Mouse (Mus musculus): ENCODE measurements at regions not wholly inside any gene's neighbourhood (a gene's known extent, or its start where the extent isn't known, plus 50 kb on each side); places are given as distances from the start of the nearest gene placed in this dataset.
A peak's percentile ranks its signal among the peaks of the same experiment; 100 is the strongest.

DNA sequence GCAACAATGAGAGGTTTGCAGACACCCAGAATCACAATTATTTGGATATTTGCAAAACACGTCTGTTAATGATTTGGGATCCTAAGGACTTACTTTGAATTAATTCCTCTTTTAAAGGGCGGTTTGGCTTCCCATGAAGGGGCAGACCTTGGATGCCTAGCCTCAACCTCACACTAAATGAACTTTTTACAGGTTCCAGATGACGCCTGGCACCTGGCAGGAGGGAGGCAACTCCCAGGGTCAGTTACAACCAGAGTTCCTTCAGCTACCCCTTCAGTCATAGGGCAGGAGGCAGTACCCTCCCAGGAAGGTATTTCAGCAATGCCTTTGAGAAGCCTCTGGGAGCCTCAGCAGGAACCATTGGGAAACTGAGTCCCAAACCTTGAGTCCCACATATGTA is 57.9 kb upstream of the Stx18 start:
- no peak for DNase-seq (ENCODE audit: extremely low spot score, low read depth, low spot score)

DNA sequence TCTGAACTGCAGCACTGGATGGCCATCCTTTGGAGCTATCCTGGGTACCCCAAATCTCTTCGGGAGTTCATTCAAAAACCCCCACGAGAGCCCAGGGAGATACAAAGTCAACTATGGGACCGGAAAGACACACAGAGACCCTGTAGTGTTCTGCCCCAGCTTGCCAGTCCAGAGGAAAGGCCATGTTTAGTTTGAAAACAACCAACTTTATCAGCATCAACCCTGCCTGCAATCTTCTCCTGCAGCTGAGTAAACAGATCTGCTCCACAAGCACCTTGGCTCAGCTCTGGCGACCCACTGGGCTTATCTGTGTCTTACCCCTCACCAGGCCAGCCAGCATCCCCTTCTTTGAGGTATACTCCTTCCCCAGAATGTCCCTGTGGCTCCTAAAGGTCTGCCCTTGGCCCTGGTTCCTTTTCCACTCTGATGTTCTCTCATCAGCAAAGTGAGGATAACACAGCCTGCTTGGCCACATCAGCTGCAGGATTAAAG is 61.6 kb upstream of the Stx18 start:
- DNase-seq (ENCODE audit: extremely low spot score, low read depth, low spot score), result no peak

DNA sequence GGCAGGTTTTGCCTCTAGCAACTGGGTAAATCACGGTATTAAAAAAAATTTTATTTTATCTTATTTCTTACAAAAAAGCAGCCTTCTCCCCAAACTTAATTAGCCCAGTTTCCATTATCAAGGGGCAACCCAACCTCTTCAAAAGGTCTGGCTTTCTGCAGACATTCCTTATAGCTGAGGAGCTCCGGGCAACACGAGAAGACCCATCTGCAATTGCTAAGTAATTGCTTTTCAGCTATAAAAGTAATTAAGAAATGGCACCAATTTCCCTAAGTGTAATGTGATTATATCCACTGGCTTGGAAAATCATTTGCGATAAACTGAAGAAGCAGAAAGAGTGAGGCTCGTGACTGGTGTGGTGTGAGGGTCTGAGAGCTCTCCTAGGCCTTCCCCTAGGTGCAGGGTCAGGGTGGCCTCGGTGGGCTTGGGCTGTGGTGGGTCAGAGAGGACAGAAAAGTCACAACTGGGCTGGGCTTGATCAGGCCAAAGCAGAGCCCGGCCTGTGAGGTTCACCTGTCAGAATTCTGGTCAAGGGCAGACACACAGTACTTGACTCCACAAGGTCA is 65.5 kb upstream of the Stx18 start:
- DNase-seq (ENCODE audit: extremely low spot score, low read depth, low spot score), result no peak

DNA sequence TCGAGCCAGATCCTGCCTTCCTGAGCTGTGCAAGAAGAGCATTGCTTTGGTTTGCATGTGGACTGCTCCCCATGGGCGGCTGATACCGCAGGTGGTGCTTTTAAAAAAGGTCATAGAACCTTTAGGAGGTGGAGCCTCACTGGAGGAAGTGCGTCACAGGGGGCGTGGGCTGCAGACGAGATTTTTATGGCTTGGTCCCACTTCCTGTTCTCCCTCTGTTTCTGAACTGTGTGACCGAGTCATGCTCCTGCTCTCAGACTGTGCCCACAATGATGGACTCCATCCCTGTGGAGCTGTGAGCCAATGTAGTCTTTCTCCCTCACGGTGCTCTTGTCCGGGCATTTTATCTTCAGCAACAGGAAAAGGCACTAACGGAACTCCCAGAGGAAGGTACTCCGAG is 66.8 kb upstream of the Stx18 start:
- DNase-seq (ENCODE audit: extremely low spot score, low read depth, low spot score), result no peak

DNA sequence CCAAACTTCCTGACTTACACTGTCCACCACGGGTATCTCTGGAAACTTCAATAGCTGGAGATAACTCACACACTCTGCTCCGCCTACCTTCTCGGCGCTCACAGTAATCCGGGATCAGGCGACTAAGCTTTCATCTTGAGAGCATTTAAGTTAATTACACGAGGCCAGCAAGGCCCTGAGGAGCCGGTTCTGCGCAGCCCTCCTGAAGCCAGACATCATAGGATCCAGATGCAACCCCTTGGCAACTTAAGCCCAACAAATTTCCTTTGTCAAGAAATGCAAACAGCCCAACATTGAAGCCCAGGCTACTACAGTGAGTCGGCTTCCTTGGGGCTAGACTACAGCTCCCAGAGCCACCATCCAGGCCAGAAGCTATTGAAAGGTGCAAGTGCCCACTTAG is 69.9 kb upstream of the Stx18 start:
- peak; percentile 77 for DNase-seq (ENCODE audit: extremely low spot score, low read depth, low spot score)

DNA sequence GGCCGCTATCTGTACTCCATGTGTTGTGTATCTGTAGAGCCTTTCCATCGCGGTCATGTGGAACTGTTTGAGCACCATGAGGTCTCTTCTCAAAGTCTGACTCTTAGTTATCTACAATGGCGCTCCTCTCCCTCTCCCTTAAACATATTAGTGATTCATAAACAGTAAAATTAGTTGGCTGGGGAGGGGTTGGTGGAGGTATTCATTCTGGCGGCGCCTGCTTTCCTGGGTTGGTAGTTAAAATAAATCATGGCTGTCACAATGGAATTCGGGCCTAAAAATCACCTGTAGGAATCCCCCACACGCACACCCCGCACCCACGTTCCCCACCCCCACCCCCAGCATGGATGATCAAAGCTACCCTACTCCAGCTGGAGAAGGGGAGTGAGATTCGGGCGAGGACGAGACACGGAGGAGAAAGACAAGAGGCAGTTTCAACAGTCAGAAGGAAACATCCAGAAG is 70.6 kb upstream of the Stx18 start:
- no peak for DNase-seq (ENCODE audit: extremely low spot score, low read depth, low spot score)

DNA sequence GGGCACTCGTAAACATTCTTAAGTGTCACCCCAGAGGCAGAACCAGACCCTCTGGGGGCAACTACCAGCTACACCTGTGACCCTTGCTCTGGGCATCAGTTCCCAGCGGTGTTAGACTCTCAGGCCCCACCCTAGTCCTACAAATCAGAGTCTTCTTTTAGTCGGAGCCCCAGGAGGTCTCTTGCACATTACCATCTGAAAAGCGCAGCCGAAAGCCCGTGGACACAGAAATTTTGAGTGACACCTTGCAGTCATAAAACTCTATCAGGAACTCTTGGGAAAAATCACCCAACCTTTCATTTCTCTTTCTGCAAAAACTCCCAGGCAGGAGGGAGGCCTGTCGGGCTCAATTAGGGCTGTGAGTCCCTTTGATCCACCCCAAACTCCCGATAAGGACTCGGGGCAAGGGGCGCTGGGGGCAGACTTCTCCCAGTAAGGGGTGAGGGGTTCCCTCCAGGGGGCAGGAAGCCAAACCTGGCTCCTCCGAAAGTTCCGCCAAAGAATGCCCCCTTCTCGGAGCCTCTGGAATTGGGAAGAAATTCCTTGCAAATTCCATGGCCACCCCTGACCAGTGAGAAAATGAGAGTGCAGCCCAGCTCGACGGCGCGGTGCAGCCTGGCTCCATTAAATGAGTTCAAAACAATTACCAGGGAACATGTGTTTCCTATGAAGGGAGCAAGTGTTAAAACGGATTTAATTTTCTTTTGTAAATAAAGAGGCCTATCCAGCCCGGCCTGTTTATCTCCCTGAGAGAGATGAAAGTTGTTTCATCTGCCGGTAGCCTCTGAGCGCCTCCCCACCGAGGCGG is 71.2 kb upstream of the Stx18 start:
- peak; percentile 61 for DNase-seq (ENCODE audit: extremely low spot score, low read depth, low spot score)

DNA sequence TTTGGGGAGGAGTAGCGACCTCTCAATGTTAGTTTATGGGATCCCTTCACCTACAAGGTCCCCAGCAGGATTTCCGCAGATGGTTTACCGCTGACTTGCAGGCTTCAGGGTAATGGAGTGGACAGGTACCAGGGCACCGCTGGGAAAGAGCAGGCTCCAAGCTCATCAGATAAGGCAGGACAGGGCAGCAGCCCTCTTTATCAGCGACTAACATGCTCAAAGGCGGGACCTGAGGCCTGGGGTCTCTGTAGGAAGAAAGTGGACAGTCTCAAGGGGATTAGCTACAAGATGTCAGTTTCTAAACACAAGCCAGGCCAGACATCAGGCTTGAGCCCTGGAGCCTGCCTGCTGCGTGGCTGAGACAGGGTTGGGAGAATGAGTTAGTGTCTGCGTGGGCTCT is 74.9 kb upstream of the Stx18 start:
- DNase-seq (ENCODE audit: extremely low spot score, low read depth, low spot score), result no peak

DNA sequence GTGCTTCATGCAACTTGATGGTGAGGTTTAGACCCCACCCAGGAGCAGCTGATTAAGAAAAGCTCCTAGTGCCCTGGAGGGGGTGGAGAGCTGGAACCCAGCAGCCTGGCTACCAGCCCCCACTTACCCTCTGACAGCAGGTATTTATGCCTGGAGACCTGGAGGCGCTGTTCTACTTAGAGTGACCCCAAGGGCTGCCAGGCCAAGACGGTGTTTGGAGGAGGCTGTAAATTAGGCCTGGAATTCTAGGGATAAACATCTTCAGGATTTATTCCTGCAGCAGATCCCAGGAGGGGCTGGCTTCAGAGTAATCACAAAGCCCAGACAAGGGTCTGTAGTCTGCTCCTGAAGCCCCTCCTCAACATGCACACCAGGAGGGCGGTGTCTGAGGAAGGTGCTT is 76.0 kb upstream of the Stx18 start:
- no peak for DNase-seq (ENCODE audit: extremely low spot score, low read depth, low spot score)

DNA sequence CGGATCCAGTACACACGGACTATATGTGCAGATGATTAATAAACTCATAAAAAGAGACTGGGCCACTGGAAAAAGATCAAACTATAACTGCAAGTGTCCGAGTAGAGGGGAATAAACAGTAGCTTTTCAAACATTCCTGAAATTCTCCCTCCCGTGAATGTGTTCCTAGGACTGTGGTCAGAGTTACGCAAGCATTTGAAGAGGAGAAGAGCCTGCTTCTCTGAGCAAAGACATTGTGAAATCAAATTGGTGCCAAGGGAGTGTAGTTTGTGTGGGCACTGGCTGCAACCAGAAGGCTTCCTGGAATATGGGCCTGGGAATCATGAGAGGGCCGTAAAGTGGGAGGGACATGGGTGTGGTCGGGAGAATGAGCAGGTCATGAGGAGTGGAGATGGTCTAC is 78.3 kb upstream of the Stx18 start:
- no peak for DNase-seq (ENCODE audit: extremely low spot score, low read depth, low spot score)

DNA sequence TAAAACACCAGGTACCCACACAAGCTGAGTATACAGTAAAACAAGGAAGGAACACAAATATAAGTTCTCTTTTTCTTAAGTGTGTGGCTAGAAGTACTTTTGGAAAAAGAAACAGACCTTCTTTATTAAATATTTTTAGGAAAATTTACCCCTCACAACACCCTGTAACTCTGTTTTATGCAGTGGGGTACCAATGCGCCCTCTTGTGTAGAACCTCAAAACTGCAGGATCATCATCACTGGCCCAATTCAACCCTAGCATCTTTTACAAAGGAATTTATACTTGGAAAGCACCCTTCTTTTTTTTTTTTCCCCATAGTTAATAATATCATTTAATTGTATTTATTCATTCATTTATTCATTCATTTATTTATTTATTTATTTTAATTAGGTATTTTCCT is 86.4 kb upstream of the Stx18 start:
- no peak for DNase-seq (ENCODE audit: extremely low spot score, low read depth, low spot score)

DNA sequence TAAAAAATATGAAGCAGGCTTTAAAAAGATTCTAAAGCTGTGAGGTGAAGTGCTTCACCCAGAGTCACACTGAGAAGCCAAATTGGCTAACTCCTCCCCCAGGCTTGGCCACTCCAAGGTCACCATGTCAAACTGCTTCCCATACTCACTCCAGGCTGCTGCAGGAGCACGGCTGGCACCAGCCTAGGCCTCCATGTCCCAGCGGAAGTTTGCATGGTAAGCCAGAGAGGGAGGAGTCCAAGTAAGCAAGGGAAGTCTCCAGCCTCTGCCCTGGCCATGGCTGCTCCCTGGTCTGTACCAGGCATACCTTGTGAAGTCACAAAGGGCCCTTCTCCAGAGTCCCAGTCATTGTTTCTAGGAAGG is 105.8 kb upstream of the Stx18 start:
- DNase-seq (ENCODE audit: extremely low spot score, low read depth, low spot score), result no peak

DNA sequence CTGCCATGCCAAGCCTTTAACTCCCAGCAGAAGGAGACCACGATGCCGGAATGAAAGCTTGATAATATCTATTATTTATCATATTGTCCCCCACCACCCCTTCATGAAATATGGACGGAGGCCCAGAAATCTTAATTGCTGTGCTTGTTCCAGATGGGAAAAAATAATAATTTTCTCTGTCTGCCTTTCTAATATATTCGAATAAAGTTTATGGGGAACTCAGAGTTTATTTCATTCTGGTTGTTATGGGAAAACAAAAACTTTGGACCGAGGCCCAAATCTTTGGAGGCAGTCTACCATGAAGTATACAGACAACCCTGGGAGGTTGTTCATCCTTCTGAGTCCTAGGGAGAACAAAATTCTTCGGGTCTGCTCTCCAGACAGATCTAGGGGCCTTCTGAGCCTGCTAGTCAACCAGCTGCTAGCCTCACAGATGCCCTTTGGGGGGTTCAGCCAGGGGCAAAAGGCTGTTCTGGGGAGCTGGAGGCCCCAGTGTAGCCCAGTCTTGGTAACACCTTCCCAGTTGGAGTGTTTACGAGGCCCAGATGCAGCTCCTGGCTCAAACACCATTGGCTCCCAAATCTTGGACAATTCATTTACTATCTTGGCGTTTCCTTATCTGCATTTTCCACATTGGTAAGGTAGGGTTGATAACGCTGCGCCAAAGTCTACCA is 106.3 kb upstream of the Stx18 start:
- no peak for DNase-seq (ENCODE audit: extremely low spot score, low read depth, low spot score)

DNA sequence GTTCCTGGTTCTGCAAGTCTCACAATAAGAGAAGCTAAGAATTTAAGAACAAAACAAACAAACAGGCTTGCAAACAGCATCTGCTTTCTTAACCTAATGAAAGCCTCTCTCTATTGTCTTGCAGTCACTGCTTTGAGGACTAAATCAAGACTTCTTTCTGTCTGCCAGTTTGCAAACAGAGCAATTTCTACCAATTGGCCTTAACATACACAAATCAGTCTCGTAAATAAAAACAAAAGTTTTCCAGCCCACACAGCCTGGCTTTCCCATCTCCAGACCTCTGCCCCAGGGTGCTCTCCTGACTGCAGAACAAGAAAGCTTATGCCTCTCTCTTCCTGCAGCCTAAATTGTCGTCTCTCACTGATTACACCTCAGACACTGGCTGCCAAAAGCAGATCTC is 96.1 kb upstream of the Msx1 start:
- DNase-seq (ENCODE audit: extremely low spot score, low read depth, low spot score), result no peak

DNA sequence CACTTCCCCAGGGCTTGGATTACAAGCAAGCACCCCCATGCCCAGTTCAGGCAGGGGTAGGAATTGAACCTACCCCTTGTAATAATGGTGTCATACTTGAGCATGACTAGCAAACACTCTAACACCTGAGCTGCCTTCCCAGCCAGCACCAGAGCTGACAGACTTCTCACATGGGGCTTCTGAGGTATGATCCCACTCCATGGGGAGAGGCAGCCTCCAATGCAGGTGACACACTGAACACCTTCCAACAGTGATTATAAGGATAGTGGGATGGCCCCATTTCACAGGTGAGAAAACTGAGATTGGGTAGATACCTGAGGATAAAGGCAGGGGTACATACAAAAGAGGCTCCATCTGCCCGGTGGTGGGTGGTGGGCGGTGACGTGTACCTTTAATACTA is 94.7 kb upstream of the Msx1 start:
- no peak for DNase-seq (ENCODE audit: extremely low spot score, low read depth, low spot score)

DNA sequence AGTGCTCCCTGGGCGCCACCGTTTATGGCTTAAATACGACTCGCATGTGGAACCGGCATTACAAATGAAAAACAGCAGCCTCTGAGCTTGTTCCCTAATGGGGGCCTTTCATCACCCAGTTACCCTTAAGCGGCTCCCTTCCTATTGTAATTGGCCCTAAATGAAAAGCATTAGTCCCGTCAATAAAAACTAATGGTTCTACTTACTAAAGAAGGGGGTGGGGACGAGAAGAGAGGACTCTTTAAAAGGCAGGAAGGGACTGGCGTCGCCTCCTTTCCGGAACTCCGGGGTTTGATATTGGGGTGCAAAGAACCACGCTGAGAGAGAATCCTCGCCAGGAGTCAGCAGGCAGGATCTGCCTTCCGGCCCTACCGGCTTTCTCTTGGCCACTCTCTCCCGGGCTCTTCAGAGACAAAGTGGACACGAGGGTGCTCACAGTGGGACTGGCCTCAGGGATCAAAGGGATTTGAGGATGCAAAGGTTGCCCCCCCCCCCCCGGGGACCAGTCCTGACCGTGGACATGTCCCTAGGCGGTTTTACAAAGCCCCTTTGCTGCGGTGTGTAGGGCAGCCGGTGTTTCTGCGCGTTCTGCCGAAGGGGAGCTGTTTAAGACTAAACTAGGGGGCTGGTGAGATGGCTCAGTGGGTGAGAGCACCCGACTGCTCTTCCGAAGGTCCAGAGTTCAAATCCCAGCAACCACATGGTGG is 93.8 kb upstream of the Msx1 start:
- DNase-seq (ENCODE audit: extremely low spot score, low read depth, low spot score), result peak; percentile 89

DNA sequence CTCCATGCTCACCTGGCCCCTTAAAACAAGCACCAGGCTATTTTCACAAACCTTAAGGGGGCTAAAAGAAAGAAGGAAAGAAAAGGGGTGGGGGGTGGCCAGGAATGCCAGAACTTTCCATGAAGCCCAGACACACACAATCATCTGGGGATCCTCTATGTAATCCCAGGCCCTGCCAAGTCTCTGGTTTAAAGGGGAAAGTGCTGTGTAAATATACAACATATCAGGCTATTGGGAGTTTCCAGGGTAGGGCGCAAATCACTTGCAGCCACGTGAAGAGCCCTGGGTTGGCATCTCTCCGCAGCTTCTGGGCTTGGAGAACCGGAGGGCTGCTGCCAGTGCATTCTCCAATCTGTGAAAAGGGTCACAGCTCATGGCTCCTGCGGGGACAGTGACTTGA is 92.8 kb upstream of the Msx1 start:
- no peak for DNase-seq (ENCODE audit: extremely low spot score, low read depth, low spot score)

DNA sequence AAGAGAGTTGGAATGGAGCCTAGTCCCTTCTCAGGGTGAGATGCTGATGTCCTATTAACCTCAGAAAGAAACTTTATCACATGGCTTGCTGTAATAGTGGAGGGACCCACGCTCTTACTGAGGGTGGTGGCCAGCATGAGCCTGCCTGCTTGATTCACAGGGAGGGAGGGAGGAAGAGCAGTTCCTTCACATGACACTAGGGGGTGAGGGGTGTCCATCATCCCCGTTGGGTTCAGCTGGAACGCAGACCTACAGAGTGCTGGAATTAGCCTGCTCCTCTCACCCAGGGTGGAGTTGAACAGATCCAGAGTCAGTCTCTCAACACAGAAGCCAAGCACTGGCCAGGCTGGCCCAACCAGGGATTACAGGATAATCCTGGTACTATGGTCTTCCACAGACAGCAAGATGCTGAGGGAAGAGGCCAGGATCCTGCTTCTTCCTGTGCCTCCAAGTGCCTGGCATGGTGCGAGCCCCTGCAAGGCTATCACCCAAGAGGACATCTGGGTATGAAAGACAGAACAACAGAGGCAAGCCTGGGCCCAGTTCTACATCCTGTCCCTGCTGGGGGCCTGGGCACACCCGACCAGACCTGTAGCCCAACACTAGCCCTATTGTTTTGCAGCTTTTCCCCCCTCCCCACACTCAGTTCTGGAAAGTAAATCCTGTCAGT is 80.4 kb upstream of the Msx1 start:
- no peak for DNase-seq (ENCODE audit: extremely low spot score, low read depth, low spot score)

DNA sequence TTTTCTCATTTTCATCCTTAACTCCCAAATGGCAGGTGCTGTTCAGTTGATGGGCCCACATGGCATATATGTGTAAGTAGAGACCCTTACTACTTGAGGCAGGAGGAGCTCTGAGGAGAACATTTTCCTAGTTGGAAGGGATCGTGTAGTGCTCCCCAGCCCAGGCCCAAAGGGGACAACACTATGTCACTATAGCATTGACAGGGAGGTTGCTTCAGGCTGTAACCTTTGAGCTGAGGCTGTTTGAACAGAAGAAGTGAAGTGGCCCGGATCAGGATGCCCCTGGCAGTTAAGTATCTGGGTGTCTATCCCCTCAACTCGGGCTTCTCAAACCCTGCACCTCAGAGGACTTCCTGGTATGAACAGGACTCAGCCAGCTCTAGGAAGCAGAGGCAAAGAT is 79.5 kb upstream of the Msx1 start:
- DNase-seq (ENCODE audit: extremely low spot score, low read depth, low spot score), result no peak

DNA sequence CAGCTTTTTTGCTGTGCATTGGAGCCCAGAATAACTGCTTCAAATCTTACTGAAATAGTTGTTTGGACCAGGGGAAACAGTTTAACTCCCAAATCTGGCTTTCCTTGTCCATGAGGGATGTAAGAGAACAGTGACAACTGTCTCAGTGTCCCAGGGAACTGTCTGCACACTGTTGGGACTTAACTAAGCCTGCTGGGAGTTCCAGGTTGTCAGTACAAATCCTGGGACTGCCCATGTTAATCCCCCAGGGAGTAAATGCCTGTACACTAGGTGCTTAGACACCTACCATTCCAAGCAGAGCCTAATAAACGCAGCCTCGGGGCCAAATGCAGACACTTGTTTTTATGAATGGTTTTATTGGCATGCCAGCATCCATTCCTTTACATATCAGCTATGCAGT is 78.4 kb upstream of the Msx1 start:
- DNase-seq (ENCODE audit: extremely low spot score, low read depth, low spot score), result no peak

DNA sequence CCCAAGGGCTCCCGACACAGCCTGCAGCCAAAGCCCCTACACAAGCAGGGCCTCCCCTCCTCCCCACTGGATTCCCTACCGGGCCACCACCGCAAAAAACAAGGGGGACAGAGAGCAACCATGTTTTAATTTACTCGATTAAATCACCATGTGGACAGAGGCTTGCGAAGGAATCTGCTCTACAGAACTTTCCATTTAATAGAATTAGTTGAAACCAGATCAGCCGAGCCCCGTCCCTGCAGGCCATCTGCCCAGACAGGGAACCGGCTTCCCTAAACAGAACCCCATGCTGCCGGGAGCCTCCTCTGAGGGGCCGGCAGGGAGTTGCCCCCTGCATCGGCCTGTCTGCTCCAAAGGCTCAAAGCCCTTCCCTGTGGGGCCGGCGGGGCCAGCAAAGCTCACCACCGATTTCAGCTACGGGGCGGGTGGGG is 77.5 kb upstream of the Msx1 start:
- DNase-seq (ENCODE audit: extremely low spot score, low read depth, low spot score), result no peak

Measured in hindlimb bud, embryonic 11.5 days (tissue).